ENCODE assay signal across 11 mouse cellular contexts in genomic region chr16:21271773-21272247, GRCm38 (mm10).
A peak's percentile ranks its signal among the peaks of the same experiment; 100 is the strongest.
DNase-seq lines count a peak whose midpoint lies in the region; ATAC-seq and TF ChIP-seq lines count a peak whose summit lies in the region.
"Had no signal": no experiment of that assay in that cellular context is flagged by ENCODE, and none has a peak within 500 bp of the region (broad histone marks: within the 10 kb centered on the region; RNA-seq: fewer than 3 reads in every experiment).

No protein-coding gene starts in this region.

- H3K27ac ChIP-seq in midbrain, embryonic 11.5 days (ENCODE audit: low read depth, low read length) = no peak overlapping the region; the same call in 1 of the 2 replicates
- H3K27ac ChIP-seq in midbrain, postnatal 0 days (ENCODE audit: low read depth, low read length) = no peak overlapping the region

- H3K27me3 ChIP-seq in midbrain, embryonic 11.5 days (ENCODE audit: control insufficient read depth, insufficient read depth, low read length) = no peaks in the 10 kb centered on the region
- H3K27me3 ChIP-seq in midbrain, postnatal 0 days (ENCODE audit: insufficient read depth, low read length) = no peaks in the 10 kb centered on the region

- peak overlapping the region; percentile 17; the same call in 1 of the 2 replicates for H3K9ac ChIP-seq in midbrain, embryonic 11.5 days (ENCODE audit: low read length)
- no peak overlapping the region for H3K9ac ChIP-seq in midbrain, postnatal 0 days (replicated peaks; ENCODE audit: low read length, poor library complexity, severe bottlenecking)

- no peaks in the 10 kb centered on the region for H3K36me3 ChIP-seq in midbrain, embryonic 11.5 days (ENCODE audit: control insufficient read depth, insufficient read depth, low read length)
- H3K36me3 ChIP-seq in midbrain, postnatal 0 days (ENCODE audit: insufficient read depth, low read length) = no peaks in the 10 kb centered on the region

- 33% methylated on average over 6 of the region's 6 CpGs for WGBS in midbrain, embryonic 11.5 days
- 43% methylated on average over 6 of the region's 6 CpGs for WGBS in midbrain, postnatal 0 days

- no peak overlapping the region for H3K4me2 ChIP-seq in midbrain, embryonic 11.5 days
- no peak overlapping the region for H3K4me2 ChIP-seq in midbrain, postnatal 0 days (ENCODE audit: low read depth, low read length, poor library complexity, severe bottlenecking)

- DNase-seq in heart, adult 11 months = peak; percentile 88
- DNase-seq in heart, adult 9 months (ENCODE audit: low spot score in 2 of 2) = no peak
- no peak for DNase-seq in midbrain, embryonic 11.5 days (ENCODE audit: low spot score, missing footprints)
- no peak for DNase-seq in midbrain, postnatal 0 days (ENCODE audit: low spot score)
- DNase-seq in left cerebral cortex, adult 8-10 months (ENCODE audit: low spot score in 2 of 2) = peak; percentile 15 to 78
- peak; percentile 60 to 66 for DNase-seq in right cerebral cortex, adult 2 months (ENCODE audit: low spot score in 2 of 2)
- no peak for DNase-seq in thymus, postnatal 10 days (ENCODE audit: low spot score in 2 of 2)
- DNase-seq: cerebellum, adult 11-12 months; gastrocnemius, postnatal 25 days; thymus, adult 18-20 months had no signal

- H3K9me3 ChIP-seq in midbrain, embryonic 11.5 days (ENCODE audit: control insufficient read depth, low read length) = no peaks in the 10 kb centered on the region
- H3K9me3 ChIP-seq in midbrain, postnatal 0 days (ENCODE audit: low read length) = no peaks in the 10 kb centered on the region

- TF ChIP-seq CTCF in midbrain, postnatal 0 days (IDR thresholded peaks at IDR 0.05) = no peak

- H3K4me1 ChIP-seq in midbrain, embryonic 11.5 days (ENCODE audit: control insufficient read depth, insufficient read depth, low read length) = peaks cover 22% of the 10 kb centered on the region
- H3K4me1 ChIP-seq in midbrain, postnatal 0 days (ENCODE audit: insufficient read depth, low read length) = no peaks in the 10 kb centered on the region

- ATAC-seq in midbrain, embryonic 11.5 days (ENCODE audit: low FRiP score) = peak; percentile 50
- no peak for ATAC-seq in midbrain, postnatal 0 days (ENCODE audit: low FRiP score)
- no peak for ATAC-seq in monocyte, adult 5-6 weeks (replicated peaks; ENCODE audit: insufficient number of reproducible peaks, low FRiP score, low TSS enrichment, poor library complexity, severe bottlenecking)

- no peak overlapping the region for H3K4me3 ChIP-seq in midbrain, embryonic 11.5 days (ENCODE audit: low read depth, low read length)
- no peak overlapping the region for H3K4me3 ChIP-seq in midbrain, postnatal 0 days (ENCODE audit: low read depth, low read length)

Comparison
In these comparisons a context has a peak if more than half of its experiments do, and no peak if none do; other contexts are left out.
1. DNase-seq: peak in heart, adult 11 months (single experiment), left cerebral cortex, adult 8-10 months (2 of 2) and right cerebral cortex, adult 2 months (2 of 2); none in heart, adult 9 months (0 of 2), midbrain, embryonic 11.5 days (single experiment), midbrain, postnatal 0 days (single experiment) and thymus, postnatal 10 days (0 of 2).